Mouse (Mus musculus) retina, postnatal 7 days (tissue): Measurements from ENCODE around the gene Tsen34.
"Not testable (repeated sequence)": the region's sequence is repeated elsewhere in the genome, so short reads cannot be mapped to it uniquely, and the experiment has no call there.

Experiments used
- DNase-seq: peaks from one replicate; pipeline ENCODE4 v3.0.0-alpha.2; 2012; ENCODE audit warnings: low read depth, low spot score

Gene Tsen34

GRCm38 (mm10) chr7:3720268-3720667 is 27.6 kb downstream of the Tsen34 start, which contains the start of gene Pirb:
Pirb (minus strand) TSS chr7:3720391.
- DNase-seq = not testable (repeated sequence)

DNA sequence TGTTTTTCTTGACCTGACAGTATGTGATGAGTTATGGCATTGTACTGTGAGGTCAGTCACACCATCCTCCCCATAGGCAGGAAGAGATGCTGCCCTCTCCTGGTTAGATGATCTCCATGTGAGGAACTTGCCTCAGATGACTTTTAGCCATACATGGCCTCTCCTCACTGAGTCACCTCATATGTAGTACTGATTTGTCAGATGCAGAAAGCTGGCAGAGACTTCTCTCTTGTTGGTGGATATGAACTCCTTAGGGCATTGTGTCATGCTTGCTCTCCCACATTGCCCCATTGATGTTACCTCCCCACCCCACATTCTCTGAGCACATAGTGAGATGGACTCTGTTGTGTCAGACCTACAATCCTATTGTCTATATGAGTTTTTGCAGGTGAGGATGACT is 32.8 kb downstream of the Tsen34 start:
- not testable (repeated sequence) for DNase-seq

DNA sequence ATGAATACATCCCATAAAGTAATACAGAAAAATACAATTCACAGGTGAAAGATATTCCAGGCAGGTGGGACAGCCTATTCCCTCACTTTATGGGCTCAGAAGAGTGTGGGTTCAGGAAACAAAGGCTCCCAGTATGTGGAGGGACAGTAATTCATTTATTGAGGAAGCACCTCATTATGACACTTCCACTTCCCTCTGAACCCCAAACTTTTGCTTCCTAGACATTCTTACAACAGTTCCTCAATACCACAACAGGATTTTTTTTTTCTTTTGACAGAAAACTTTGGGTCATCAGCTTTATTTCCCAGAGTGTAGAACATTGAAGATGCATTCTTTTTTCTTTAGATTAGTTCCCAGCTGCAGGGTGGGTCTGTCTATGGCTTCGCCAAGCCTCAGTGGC is 40.0 kb downstream of the Tsen34 start:
- DNase-seq = not testable (repeated sequence)
